Mouse (Mus musculus): ENCODE results near the gene Scai. TPM values are rescaled to one million over a fixed set of nuclear protein-coding genes. Genes with fewer than 3 reads are reported as not detected.

Gene Scai
- total RNA-seq, 2 experiments from 2014 or later = 2.7 to 2.8 TPM

Other genes starting within 250 kb of the Scai start
- under 1 TPM; 0.17 to 0.31 TPM for gene Wdr38, start 193.3 kb downstream of the Scai start, total RNA-seq (2021)
- gene Arpc5l, start 185.4 kb downstream of the Scai start, total RNA-seq (2021) = 100 to 1,000 TPM in 1 of 2 experiments, 10 to 100 TPM in 1; 94.7 to 101 TPM
- 100 to 1,000 TPM; 216 to 254 TPM for gene Rpl35, start 185.1 kb downstream of the Scai start, total RNA-seq (2021)
- gene Golga1, start 125.2 kb downstream of the Scai start, total RNA-seq (2021) = 10 to 100 TPM in 1 of 2 experiments, 1 to 10 TPM in 1; 9.0 to 11.0 TPM
- 10 to 100 TPM; 51.8 to 55.5 TPM for gene Ppp6c, start 35.7 kb upstream of the Scai start, total RNA-seq (2021)